Mouse (Mus musculus) bone marrow, adult 2 months (tissue): ENCODE data around the gene Nat9. TPM values are rescaled to one million over a fixed set of nuclear protein-coding genes. Genes with fewer than 3 reads are reported as not detected.

Experiments used
- H3K27ac ChIP-seq: fragments of 200-500 bp; 2 replicates; pipeline ENCODE4 v1.5.1; 2012; ENCODE audit warnings: low read depth, mild to moderate bottlenecking, control low read depth, inconsistent platforms, low read length; ENCODE audit not compliant: control insufficient read depth, poor library complexity, insufficient read depth
- H3K4me1 ChIP-seq: fragments of 200-500 bp; 2 replicates; pipeline ENCODE4 v1.6.1; 2011; ENCODE audit warnings: low read length; ENCODE audit not compliant: control insufficient read depth, insufficient read depth
- H3K4me3 ChIP-seq: fragments of 200-500 bp; replicated peaks from 2 replicates; pipeline ENCODE3; 2011; ENCODE audit warnings: mild to moderate bottlenecking, low read depth, low read length, control low read depth; ENCODE audit not compliant: control insufficient read depth
- CTCF ChIP-seq: fragments of 200-500 bp; IDR thresholded peaks from 2 replicates; pipeline ENCODE4 v1.5.1; 2011; ENCODE audit warnings: low read length, control low read depth; ENCODE audit not compliant: control insufficient read depth, insufficient read depth
- POLR2A ChIP-seq: fragments of 200-500 bp; IDR thresholded peaks from 2 replicates; pipeline ENCODE4 v1.6.1; 2011; ENCODE audit warnings: low read depth, mild to moderate bottlenecking, control low read depth, low read length, borderline replicate concordance; ENCODE audit not compliant: control insufficient read depth
- WGBS: fragments of 180-500 bp; shearing (Covaris S2); methylation state at CpG from one replicate; pipeline ENCODE4 v1.1.7; 2018; 5-methylcytosine and 5-hydroxymethylcytosine counted together
- polyA plus RNA-seq: library from polyadenylated mRNA; stranded (reverse); fragments of >200 nt; gene quantifications from 2 replicates; pipeline ENCODE4 v1.2.4, GENCODE M21; 2011; ENCODE audit warnings: low replicate concordance; ENCODE audit not compliant: missing spikeins, insufficient read depth, insufficient read length

Nat9 gene
- polyA plus RNA-seq, 1 experiment, result 19.4 TPM

GRCm38 (mm10) chr11:115229021-115229930, 41.6 kb upstream of the Nat9 start:
- TF ChIP-seq CTCF (no peak), POLR2A (no peak)
- Histone ChIP-seq H3K4me1 (peaks cover 5% of the 10 kb centered on the region), H3K27ac (no peak overlapping the region), H3K4me3 (no peak overlapping the region)
- WGBS, result 75% methylated on average over 15 of the region's 15 CpGs

GRCm38 (mm10) chr11:115228430-115228829, 40.8 kb upstream of the Nat9 start:
- TF ChIP-seq CTCF, result no peak
- TF ChIP-seq POLR2A, result no peak
- WGBS, result 63% methylated on average over 7 of the region's 7 CpGs
- no peak overlapping the region for H3K27ac ChIP-seq
- H3K4me1 ChIP-seq, result peaks cover 6% of the 10 kb centered on the region
- H3K4me3 ChIP-seq, result no peak overlapping the region

DNA sequence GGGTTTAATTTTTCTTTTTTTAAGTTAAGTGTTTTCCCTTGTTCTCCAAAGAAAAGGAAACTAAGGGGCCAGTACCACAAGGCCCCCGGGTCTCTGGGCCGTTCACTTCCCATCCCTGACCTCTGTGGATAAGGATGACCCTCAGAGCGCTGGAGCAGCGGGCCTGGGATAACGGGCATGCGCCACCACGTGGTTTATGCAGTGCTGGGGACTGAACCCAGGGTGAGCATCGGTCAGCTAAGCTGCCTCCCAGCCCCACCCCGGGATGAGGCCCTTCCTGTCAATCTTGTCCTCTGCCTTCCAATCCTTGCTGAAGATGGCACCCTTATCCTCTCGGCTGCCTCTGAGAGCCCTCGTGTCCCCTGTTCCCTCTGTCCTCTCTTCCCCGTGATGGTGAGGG, 40.0 kb upstream of the Nat9 start:
- WGBS, result 82% methylated on average over 12 of the region's 12 CpGs
- Histone ChIP-seq H3K4me3 (no peak overlapping the region), H3K4me1 (peaks cover 8% of the 10 kb centered on the region), H3K27ac (no peak overlapping the region)
- TF ChIP-seq POLR2A (no peak), CTCF (no peak)

DNA sequence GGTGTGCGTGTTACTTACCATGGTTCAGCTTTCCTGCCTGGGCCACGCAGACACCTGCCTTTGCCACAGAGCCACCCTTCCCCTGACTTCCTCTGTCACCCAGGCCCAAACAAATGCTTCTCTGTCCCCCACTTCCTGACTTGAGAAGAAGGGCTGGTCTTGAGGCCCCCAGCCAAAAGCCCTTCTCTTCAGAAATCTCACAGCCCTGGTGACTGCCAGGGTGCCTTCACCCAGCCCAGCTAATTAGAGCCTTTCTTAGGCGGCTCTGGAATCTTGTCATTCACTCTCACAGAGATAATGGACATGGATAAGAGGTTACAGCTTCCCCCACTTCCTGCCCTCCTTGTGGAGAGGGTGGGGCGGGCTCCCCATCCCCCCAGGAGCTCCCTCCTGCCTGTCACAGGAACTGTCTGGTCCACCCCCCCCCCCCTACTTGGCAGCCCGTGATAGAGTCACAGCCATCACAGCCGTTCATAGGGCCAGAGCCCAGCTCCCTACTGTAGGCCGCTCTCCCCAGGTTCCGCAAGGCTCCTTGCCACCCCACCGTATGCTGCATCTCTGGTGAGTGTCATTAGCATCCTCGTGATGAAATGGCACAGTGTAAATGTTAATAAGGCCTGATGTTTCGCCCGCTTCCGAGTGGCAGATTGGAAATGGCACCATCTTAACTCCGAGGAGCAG, 39.3 kb upstream of the Nat9 start:
- TF ChIP-seq POLR2A (no peak), CTCF (no peak)
- Histone ChIP-seq H3K4me1 (peaks cover 8% of the 10 kb centered on the region), H3K27ac (peak overlapping the region; percentile 30; the same call in 1 of the 2 replicates), H3K4me3 (no peak overlapping the region)
- WGBS, result 55% methylated on average over 14 of the region's 14 CpGs

GRCm38 (mm10) chr11:115225301-115225700, 37.6 kb upstream of the Nat9 start:
- peaks cover 4% of the 10 kb centered on the region; the same call in 1 of the 2 replicates for H3K4me1 ChIP-seq
- H3K4me3 ChIP-seq, result no peak overlapping the region
- WGBS, result 90% methylated on average over 6 of the region's 6 CpGs
- TF ChIP-seq CTCF, result no peak
- TF ChIP-seq POLR2A, result no peak
- no peak overlapping the region for H3K27ac ChIP-seq

DNA sequence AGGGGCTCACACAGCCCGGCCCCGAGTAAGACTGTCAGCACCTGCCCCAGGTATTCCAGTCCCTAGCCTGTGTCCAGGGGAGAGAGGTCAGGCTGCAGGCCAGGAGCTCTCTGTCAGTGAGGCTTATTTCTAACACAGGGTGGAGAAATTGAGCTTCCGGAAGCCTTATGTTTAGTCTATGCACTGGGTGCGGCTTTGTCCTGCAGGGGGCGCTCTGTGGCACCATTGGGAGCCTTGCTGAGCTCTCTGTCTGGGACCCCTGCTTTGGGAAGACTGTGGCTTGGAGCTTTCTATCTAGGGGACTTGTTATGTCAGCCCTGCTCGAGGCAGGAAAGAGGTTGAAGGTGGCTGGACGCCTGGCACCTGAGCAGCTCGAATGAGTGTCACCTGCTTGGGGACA, 37.2 kb upstream of the Nat9 start:
- 59% methylated on average over 8 of the region's 8 CpGs for WGBS

DNA sequence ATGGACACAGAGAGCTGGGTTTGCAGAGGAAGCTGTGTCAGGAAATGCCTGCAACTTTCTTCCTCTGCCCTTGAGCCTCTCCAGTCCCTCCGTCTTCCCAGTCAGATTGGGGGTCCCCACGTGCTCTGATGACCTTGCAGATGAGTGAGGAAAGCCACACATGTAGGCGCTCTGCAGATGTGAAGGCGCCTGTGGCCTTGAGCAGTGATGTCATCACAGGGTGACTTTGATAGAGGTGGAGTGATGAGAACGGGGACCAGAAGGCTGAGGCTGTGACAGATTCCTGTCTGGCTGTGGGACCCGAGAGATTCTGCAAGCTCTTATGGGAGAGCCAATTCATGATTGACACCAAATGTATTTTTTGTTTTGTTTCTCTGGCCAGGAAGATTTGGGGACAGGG, 36.2 kb upstream of the Nat9 start:
- TF ChIP-seq CTCF, result no peak
- no peak for TF ChIP-seq POLR2A
- Histone ChIP-seq H3K27ac (peak overlapping the region; percentile 3; the same call in 1 of the 2 replicates), H3K4me3 (no peak overlapping the region), H3K4me1 (peaks cover 10% of the 10 kb centered on the region; the same call in 1 of the 2 replicates)
- WGBS, result 15% methylated on average over 6 of the region's 6 CpGs

More for the DNA sequence above, 37.2 kb upstream of the Nat9 start:
- H3K4me1 ChIP-seq, result peaks cover 4% of the 10 kb centered on the region; the same call in 1 of the 2 replicates
- TF ChIP-seq POLR2A, result no peak
- peak; percentile 47 for TF ChIP-seq CTCF
- H3K4me3 ChIP-seq, result no peak overlapping the region
- no peak overlapping the region for H3K27ac ChIP-seq

- 17% methylated on average over 11 of the region's 11 CpGs for WGBS
- TF ChIP-seq CTCF, result no peak
- TF ChIP-seq POLR2A, result no peak
- no peak overlapping the region for H3K27ac ChIP-seq
- H3K4me1 ChIP-seq, result peaks cover 10% of the 10 kb centered on the region; the same call in 1 of the 2 replicates
- no peak overlapping the region for H3K4me3 ChIP-seq
Measured at GRCm38 (mm10) chr11:115223451-115223850, 35.8 kb upstream of the Nat9 start.
